Mouse (Mus musculus): ENCODE data around the gene Ros1. TPM values are rescaled to one million over a fixed set of nuclear protein-coding genes. Genes with fewer than 3 reads are reported as not detected.

Ros1 gene
- polyA plus RNA-seq, 1 experiment from 2014 or later, result 4.9 TPM

- Histone ChIP-seq H3K4me2 (replicated peaks; ENCODE audit: low read depth, low read length) (no peak overlapping the region), H3K4me3 (ENCODE audit: low read length) (no peak overlapping the region), H3K36me3 (ENCODE audit: control insufficient read depth, insufficient read depth, low read length) (no peaks in the 10 kb centered on the region), H3K27me3 (ENCODE audit: control insufficient read depth, insufficient read depth, low read length) (no peaks in the 10 kb centered on the region), H3K4me1 (ENCODE audit: control insufficient read depth, insufficient read depth, low read length) (no peaks in the 10 kb centered on the region), H3K9ac (ENCODE audit: low read depth, low read length) (no peak overlapping the region), H3K27ac (ENCODE audit: low read depth, low read length) (0 out of 2 replicates have a peak overlapping the region, but pooled peaks have one; percentile 30), H3K9me3 (ENCODE audit: control insufficient read depth, low read length) (no peaks in the 10 kb centered on the region)
- peak; percentile 57; the same call in 1 of the 2 replicates for ATAC-seq (ENCODE audit: low FRiP score, low TSS enrichment)
- 61% methylated on average over 4 of the region's 4 CpGs for WGBS
Observed at GRCm38 (mm10) chr10:52174376-52174775, 20.7 kb downstream of the Ros1 start.

DNA sequence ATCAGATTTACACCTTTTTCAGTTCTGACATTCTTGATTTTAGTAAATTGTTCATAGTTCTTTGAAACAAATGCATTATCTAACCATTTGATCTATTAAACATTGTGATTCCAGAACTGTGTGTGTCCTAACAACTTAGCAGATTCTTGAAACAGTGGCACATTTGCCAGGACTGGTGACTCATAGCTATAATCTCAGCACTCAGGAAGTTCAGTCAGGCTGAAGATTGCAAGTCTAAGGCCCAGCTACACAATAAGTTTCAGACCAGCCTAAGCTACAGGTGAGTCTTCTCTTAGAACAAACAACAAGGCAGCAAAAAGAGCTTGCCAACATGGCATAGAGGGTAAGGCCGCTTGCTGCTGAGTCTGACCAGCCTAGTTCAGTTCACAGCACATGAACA lies 24.6 kb downstream of the Ros1 start:
- no peak overlapping the region for H3K27ac ChIP-seq (ENCODE audit: low read depth, low read length)
- no peak for ATAC-seq (ENCODE audit: low FRiP score, low TSS enrichment)

DNA sequence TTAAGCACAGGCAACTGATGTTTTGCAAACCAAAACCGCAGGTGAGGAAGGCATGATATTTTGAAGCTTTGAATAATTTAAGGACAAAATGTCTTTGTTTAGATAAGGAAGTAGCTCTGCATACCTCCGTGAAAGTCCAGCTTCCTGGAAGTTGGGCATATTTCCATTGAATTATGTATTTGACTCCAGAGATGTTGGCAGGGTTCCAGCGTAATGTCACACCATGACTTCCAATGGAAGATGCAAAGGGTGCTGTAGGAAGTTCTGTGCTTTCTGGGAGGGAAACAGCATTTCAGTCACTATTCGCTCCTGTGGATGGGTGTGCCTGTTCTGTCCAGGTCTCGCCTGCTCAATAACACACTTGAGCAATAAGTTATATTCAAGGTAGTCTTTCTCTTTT lies 25.2 kb downstream of the Ros1 start:
- no peak overlapping the region for H3K4me3 ChIP-seq (ENCODE audit: low read length)
- H3K27me3 ChIP-seq (ENCODE audit: control insufficient read depth, insufficient read depth, low read length), result no peaks in the 10 kb centered on the region
- WGBS, result 76% methylated on average over 5 of the region's 5 CpGs
- H3K9me3 ChIP-seq (ENCODE audit: control insufficient read depth, low read length), result no peaks in the 10 kb centered on the region
- no peaks in the 10 kb centered on the region for H3K36me3 ChIP-seq (ENCODE audit: control insufficient read depth, insufficient read depth, low read length)
- H3K4me2 ChIP-seq (replicated peaks; ENCODE audit: low read depth, low read length), result no peak overlapping the region
- H3K9ac ChIP-seq (ENCODE audit: low read depth, low read length), result no peak overlapping the region
- no peaks in the 10 kb centered on the region for H3K4me1 ChIP-seq (ENCODE audit: control insufficient read depth, insufficient read depth, low read length)
- H3K27ac ChIP-seq (ENCODE audit: low read depth, low read length), result no peak overlapping the region
- no peak for ATAC-seq (ENCODE audit: low FRiP score, low TSS enrichment)

More for the DNA sequence above, 24.6 kb downstream of the Ros1 start:
- no peak overlapping the region for H3K4me3 ChIP-seq (ENCODE audit: low read length)
- H3K9me3 ChIP-seq (ENCODE audit: control insufficient read depth, low read length), result no peaks in the 10 kb centered on the region
- 96% methylated on average over 1 of the region's 1 CpGs for WGBS
- H3K36me3 ChIP-seq (ENCODE audit: control insufficient read depth, insufficient read depth, low read length), result no peaks in the 10 kb centered on the region
- H3K9ac ChIP-seq (ENCODE audit: low read depth, low read length), result no peak overlapping the region
- H3K27me3 ChIP-seq (ENCODE audit: control insufficient read depth, insufficient read depth, low read length), result no peaks in the 10 kb centered on the region
- H3K4me2 ChIP-seq (replicated peaks; ENCODE audit: low read depth, low read length), result no peak overlapping the region
- no peaks in the 10 kb centered on the region for H3K4me1 ChIP-seq (ENCODE audit: control insufficient read depth, insufficient read depth, low read length)

- Histone ChIP-seq H3K9me3 (ENCODE audit: control insufficient read depth, low read length) (no peaks in the 10 kb centered on the region), H3K36me3 (ENCODE audit: control insufficient read depth, insufficient read depth, low read length) (no peaks in the 10 kb centered on the region), H3K4me2 (replicated peaks; ENCODE audit: low read depth, low read length) (no peak overlapping the region), H3K4me1 (ENCODE audit: control insufficient read depth, insufficient read depth, low read length) (no peaks in the 10 kb centered on the region), H3K27me3 (ENCODE audit: control insufficient read depth, insufficient read depth, low read length) (no peaks in the 10 kb centered on the region), H3K27ac (ENCODE audit: low read depth, low read length) (no peak overlapping the region), H3K4me3 (ENCODE audit: low read length) (no peak overlapping the region), H3K9ac (ENCODE audit: low read depth, low read length) (no peak overlapping the region)
- no peak for ATAC-seq (ENCODE audit: low FRiP score, low TSS enrichment)
- WGBS, result 49% methylated on average over 1 of the region's 1 CpGs
Observed at GRCm38 (mm10) chr10:52165376-52165775, 29.7 kb downstream of the Ros1 start.

GRCm38 (mm10) chr10:52160604-52161003 lies 34.4 kb downstream of the Ros1 start:
- Histone ChIP-seq H3K9me3 (ENCODE audit: control insufficient read depth, low read length) (no peaks in the 10 kb centered on the region), H3K4me3 (ENCODE audit: low read length) (no peak overlapping the region), H3K36me3 (ENCODE audit: control insufficient read depth, insufficient read depth, low read length) (no peaks in the 10 kb centered on the region), H3K9ac (ENCODE audit: low read depth, low read length) (no peak overlapping the region), H3K4me2 (replicated peaks; ENCODE audit: low read depth, low read length) (no peak overlapping the region), H3K27ac (ENCODE audit: low read depth, low read length) (no peak overlapping the region), H3K27me3 (ENCODE audit: control insufficient read depth, insufficient read depth, low read length) (no peaks in the 10 kb centered on the region), H3K4me1 (ENCODE audit: control insufficient read depth, insufficient read depth, low read length) (no peaks in the 10 kb centered on the region)
- ATAC-seq (ENCODE audit: low FRiP score, low TSS enrichment), result no peak
- WGBS, result 55% methylated on average over 3 of the region's 3 CpGs

GRCm38 (mm10) chr10:52159704-52160103 lies 35.3 kb downstream of the Ros1 start:
- 97% methylated on average over 3 of the region's 3 CpGs for WGBS
- no peak for ATAC-seq (ENCODE audit: low FRiP score, low TSS enrichment)
- no peak overlapping the region for H3K4me3 ChIP-seq (ENCODE audit: low read length)
- no peaks in the 10 kb centered on the region for H3K4me1 ChIP-seq (ENCODE audit: control insufficient read depth, insufficient read depth, low read length)
- no peaks in the 10 kb centered on the region for H3K9me3 ChIP-seq (ENCODE audit: control insufficient read depth, low read length)
- H3K4me2 ChIP-seq (replicated peaks; ENCODE audit: low read depth, low read length), result no peak overlapping the region
- no peaks in the 10 kb centered on the region for H3K27me3 ChIP-seq (ENCODE audit: control insufficient read depth, insufficient read depth, low read length)
- no peak overlapping the region for H3K9ac ChIP-seq (ENCODE audit: low read depth, low read length)
- no peaks in the 10 kb centered on the region for H3K36me3 ChIP-seq (ENCODE audit: control insufficient read depth, insufficient read depth, low read length)
- no peak overlapping the region for H3K27ac ChIP-seq (ENCODE audit: low read depth, low read length)

- no peaks in the 10 kb centered on the region for H3K36me3 ChIP-seq (ENCODE audit: control insufficient read depth, insufficient read depth, low read length)
- 64% methylated on average over 4 of the region's 4 CpGs for WGBS
- H3K9me3 ChIP-seq (ENCODE audit: control insufficient read depth, low read length), result no peaks in the 10 kb centered on the region
Observed at GRCm38 (mm10) chr10:52133354-52134074, 61.5 kb downstream of the Ros1 start.

DNA sequence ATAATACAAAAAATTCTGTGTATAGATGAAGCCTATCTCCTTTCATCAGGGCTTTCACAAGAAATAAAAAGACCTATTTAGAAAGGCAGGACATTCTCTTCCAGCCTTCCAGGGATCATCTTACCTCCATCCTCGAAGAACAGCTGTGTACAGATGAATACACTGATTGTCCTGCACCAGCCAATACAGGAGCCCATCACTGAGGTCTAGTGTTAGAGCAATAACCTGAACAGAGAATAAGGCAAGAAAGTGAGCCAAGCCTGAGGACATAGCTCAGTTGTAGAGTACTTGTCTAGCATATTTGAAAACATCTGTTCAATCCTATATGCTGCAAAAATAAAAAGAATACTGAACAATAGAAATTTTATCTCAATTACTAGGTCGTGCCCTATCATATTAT lies 64.3 kb downstream of the Ros1 start:
- no peaks in the 10 kb centered on the region for H3K4me1 ChIP-seq (ENCODE audit: control insufficient read depth, insufficient read depth, low read length)
- H3K9me3 ChIP-seq (ENCODE audit: control insufficient read depth, low read length), result no peaks in the 10 kb centered on the region
- ATAC-seq (ENCODE audit: low FRiP score, low TSS enrichment), result no peak
- no peaks in the 10 kb centered on the region for H3K36me3 ChIP-seq (ENCODE audit: control insufficient read depth, insufficient read depth, low read length)
- H3K27me3 ChIP-seq (ENCODE audit: control insufficient read depth, insufficient read depth, low read length), result no peaks in the 10 kb centered on the region
- no peak overlapping the region for H3K4me2 ChIP-seq (replicated peaks; ENCODE audit: low read depth, low read length)
- H3K9ac ChIP-seq (ENCODE audit: low read depth, low read length), result no peak overlapping the region
- H3K27ac ChIP-seq (ENCODE audit: low read depth, low read length), result no peak overlapping the region
- no peak overlapping the region for H3K4me3 ChIP-seq (ENCODE audit: low read length)
- WGBS, result 53% methylated on average over 2 of the region's 2 CpGs

More at GRCm38 (mm10) chr10:52133354-52134074, 61.5 kb downstream of the Ros1 start:
- no peak overlapping the region for H3K27ac ChIP-seq (ENCODE audit: low read depth, low read length)
- no peaks in the 10 kb centered on the region for H3K27me3 ChIP-seq (ENCODE audit: control insufficient read depth, insufficient read depth, low read length)
- H3K4me1 ChIP-seq (ENCODE audit: control insufficient read depth, insufficient read depth, low read length), result no peaks in the 10 kb centered on the region
- no peak for ATAC-seq (ENCODE audit: low FRiP score, low TSS enrichment)
- no peak overlapping the region for H3K4me3 ChIP-seq (ENCODE audit: low read length)
- no peak overlapping the region for H3K4me2 ChIP-seq (replicated peaks; ENCODE audit: low read depth, low read length)
- no peak overlapping the region for H3K9ac ChIP-seq (ENCODE audit: low read depth, low read length)

DNA sequence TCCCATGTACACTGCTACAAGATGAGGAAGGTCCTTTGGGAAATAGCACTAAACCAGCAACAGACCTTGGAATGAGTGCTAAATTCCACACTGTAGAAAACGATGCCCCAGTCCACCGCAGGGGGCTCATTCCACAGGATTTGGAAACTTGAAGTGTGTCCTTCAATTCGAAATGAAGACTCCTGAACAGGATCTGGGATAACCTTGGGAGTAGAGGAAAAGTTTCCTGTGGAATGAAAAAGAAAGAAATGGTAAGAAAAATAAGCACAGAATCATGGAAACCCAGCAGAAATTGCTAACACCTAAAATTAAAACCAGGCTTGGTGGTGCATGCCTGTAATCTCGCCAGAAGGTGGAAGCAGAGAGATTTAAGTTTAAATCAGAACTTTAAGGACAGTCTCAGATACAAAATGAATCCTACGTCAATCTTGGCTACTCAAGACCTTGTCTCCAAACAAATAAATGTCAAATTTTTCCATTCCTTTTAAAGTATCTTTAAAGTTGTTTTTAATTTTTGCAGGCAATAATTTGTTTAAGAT lies 66.1 kb downstream of the Ros1 start:
- no peaks in the 10 kb centered on the region for H3K9me3 ChIP-seq (ENCODE audit: control insufficient read depth, low read length)
- WGBS, result 43% methylated on average over 5 of the region's 5 CpGs
- no peaks in the 10 kb centered on the region for H3K27me3 ChIP-seq (ENCODE audit: control insufficient read depth, insufficient read depth, low read length)
- no peak overlapping the region for H3K9ac ChIP-seq (ENCODE audit: low read depth, low read length)
- no peaks in the 10 kb centered on the region for H3K36me3 ChIP-seq (ENCODE audit: control insufficient read depth, insufficient read depth, low read length)
- H3K4me3 ChIP-seq (ENCODE audit: low read length), result no peak overlapping the region
- no peak overlapping the region for H3K4me2 ChIP-seq (replicated peaks; ENCODE audit: low read depth, low read length)
- ATAC-seq (ENCODE audit: low FRiP score, low TSS enrichment), result no peak
- H3K4me1 ChIP-seq (ENCODE audit: control insufficient read depth, insufficient read depth, low read length), result no peaks in the 10 kb centered on the region
- no peak overlapping the region for H3K27ac ChIP-seq (ENCODE audit: low read depth, low read length)

All from kidney, embryonic 14.5 days (tissue).